Mouse (Mus musculus): ENCODE data around the gene Amph.

Gene Amph

DNA sequence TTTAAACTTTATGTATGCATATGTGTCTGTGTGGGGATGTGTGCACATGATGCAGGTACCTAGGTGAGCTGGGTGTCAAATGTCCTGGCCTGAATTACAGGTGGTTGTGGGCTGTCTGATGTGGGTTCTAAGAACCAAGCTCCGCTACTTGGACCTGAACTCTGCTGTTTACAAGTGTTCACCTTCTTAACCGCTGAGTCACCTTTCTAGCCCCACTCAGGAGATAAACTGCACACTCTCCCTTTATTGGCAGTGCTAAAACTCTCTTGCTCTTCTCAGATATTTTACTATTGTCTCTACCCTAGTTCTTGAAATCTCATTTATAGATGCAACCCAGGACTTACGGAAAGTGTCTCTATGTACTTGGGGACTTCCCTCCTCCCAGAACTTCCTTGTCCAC is 199.5 kb downstream of the Amph start:
- DNase-seq: no peak

DNA sequence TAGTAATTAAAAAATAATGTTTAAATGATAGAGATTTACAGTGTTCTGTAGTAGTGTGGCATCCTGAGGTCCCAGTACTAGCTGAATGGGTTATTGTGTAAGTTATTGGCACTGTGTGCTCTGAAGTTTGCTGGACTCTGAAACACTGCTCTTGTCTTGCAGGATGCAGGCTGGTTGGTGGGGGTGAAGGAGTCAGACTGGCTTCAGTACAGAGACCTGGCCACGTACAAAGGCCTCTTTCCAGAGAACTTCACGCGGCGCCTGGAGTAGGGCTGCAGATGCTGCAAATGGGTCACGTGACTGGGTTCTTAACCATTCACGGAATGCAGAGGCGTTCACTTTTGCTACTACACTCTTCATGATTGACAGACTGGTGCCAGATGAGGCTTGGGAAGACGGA is 201.6 kb downstream of the Amph start:
- DNase-seq: no peak

DNA sequence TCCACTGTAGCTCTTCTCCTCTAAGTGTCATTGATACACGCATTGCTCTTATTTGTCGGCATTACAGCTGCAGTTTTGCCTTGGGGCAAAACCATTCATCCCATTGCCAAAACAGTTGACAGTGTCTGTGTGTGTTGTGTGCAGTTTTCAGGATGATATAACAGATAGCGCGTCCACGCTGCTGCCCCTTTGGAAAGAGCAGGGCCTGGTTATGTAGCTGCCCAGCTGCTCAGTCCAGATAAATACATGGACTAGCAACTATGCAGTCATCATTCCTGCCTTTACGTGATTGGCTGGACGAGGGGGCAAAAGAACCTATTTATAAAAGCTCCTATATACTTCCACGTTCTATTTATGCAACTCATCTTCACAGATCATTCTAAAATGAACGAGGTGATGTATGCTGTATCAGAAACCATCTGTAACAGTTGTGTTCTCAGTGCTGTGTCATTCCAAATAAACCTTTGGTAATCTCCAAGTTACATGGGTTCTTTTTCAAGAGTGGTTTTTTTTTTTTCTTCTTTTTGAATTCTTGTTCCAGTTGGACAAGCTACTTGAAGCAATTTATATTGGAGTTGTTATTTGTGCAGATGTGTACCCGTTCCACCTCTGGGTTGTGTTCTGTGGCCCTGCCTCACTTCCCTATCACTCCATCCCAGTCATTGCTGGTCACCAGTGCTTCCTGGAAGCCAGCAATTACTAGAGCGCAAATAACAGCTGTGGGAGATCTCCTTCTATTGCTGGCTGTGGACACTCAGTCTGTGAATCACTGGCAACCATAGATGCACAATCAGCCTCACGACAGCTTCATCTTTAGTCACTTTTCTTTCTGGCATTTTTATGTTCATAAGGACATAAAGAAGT is 202.7 kb downstream of the Amph start:
- DNase-seq: no peak

DNA sequence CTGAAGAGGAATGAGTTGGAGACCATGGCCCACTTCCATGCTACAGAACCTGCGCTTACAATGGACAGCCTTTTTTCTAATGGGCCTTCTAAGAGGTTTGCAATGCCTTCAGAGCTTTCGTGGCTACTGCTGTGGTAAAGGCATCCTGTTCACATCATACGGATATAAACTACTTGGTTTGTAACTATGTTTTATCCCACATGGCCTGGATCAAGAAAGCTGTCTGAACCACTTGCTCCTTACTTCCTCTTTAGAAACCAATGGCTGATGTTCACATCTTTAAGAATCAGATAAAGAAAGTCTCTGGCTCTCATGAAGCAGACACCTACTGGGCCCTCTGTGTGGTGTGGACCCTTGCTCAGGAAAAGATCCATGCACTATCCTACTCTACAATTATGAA is 204.1 kb downstream of the Amph start:
- no peak for DNase-seq

DNA sequence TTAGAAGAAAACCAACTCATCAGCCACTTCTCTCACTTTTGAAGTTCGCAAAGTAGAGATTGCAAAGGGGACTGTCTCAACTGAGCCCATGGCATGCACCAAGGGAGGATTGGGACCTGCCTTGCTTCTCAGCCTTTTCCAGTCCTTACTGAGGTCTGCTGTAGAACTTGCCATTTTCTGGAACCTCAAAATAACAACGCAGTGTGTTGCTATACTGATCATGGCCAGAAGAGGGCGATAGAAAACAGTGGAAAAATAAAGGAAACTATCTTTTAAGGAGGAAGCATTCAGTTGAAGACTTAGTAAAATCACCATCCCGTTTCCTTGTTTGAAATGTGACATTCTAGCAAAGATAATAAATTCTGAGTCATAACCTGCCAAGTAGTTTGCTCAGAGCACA is 210.5 kb downstream of the Amph start:
- peak in 1 of 2 experiments; percentile 54 for DNase-seq

DNA sequence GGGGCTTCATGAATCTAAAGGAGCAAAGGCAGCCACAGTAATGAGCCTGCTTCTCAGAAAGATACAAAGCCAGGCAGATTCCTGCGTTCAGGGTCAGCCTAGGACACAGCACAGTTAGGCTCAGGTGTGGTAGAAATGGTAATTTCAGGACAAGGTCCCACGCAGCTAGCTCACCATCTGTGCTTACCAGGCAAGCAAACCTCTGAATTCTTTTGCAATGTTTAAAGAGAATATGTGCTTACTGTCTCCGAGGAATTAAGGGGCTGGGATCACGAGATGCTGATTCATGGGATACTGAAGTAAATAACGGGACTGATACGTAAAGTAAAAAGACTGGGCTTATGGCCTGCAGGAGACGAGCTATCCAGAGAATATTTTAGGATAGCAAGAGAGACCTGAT is 212.6 kb downstream of the Amph start:
- DNase-seq: no peak

DNA sequence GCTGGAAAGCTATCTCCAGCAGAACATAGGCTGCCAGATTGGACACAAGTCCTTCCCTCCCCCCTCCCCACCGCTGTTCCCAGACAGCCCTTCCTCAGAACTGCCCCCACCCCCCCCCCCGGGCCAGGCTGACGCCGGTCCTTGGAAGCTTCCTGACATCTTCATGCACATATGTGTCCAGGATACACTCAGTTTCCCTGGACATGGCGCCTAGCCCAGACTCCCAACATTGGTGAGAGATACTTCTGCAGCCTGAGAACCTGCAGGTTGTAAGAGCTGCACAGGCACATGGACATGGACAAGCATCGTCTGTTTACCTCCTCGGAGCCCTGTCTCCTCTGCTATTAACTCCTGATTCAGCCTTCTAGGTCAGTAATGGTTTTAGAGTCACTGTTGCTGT is 213.1 kb downstream of the Amph start:
- no peak for DNase-seq

DNA sequence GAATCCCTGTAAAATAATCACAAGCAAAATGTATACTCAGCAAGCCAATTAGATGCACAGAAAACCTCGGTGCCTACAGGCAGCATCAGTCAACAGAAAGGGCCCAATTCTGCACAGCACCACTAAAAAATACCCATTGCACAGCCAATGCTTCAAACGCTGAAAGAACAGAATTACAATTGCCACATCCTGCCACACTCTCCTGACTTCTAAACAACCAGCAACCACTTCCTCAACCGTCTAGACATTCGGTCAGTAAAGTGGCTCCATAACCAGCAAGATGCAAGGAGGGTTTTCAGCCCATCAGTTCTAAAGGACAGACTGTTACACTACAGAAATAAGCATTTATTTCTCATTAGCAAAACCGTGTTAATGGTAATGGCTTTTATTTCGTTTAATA is 214.1 kb downstream of the Amph start:
- DNase-seq: no peak

DNA sequence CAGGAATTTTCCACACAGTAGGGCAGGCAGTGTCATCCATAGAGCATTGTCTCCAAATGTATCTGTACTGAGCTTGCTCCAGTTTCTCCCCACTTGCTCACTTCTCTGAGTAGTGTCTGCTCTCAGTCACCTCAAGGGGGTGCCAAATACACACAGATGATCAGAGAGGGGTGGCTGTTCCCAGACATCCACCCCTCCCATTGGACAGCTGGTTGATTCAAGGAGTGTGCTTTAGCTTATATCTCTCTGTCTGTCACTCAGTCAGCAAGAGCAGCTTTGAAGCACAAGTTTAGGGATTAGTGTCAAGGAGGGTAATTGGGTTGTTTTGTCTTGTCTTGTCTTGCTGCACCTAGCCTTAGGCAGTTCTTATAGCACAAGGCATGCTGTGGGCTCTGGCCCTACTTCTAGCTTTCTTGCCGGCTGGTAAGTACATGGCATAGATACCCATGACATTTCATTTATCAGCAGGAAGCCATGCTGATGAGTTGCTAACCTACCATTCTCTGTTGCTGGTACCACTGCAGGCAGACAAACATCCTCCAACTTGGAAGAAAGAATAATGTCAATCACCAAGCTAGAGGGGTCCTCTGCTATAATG is 229.8 kb downstream of the Amph start:
- DNase-seq: peak; percentile 27 to 28

DNA sequence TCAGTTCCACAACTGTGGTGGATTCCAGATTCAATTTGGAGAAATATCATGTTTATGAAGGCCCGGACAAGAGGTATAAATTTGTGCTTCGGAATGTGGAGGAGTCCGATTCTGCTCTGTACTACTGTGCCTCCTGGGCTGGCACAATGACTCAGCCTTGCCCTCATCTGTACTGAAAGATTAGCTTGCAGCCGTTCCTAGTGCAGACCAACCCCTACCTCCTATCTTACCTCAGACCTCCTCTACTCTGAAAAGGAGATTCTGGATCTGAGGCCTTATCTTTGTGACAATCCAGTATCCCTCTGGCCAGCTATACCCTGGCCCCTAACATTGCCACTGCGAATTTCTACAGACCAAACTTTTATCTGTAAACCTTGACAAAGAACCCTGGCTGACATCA is 230.3 kb downstream of the Amph start:
- no peak for DNase-seq

DNA sequence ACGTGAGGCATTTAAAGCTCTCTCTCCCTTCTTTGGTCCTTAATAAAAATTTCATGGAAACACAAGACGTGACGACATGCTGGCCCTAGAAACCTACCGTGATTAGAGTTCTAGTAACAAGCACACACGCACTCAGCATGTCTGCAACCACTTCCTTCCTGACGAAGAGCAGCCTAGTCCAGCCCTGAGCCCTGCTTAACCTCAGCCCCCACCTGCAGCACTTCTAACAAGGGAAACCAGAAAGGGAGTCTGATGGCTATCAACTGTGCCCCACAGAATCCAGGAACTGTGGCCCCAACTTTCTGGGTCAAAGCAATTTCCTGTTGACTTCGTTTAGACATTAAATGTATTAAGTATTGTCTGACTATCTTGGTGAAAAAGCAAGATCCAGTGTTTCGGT is 234.3 kb downstream of the Amph start:
- no peak for DNase-seq

DNA sequence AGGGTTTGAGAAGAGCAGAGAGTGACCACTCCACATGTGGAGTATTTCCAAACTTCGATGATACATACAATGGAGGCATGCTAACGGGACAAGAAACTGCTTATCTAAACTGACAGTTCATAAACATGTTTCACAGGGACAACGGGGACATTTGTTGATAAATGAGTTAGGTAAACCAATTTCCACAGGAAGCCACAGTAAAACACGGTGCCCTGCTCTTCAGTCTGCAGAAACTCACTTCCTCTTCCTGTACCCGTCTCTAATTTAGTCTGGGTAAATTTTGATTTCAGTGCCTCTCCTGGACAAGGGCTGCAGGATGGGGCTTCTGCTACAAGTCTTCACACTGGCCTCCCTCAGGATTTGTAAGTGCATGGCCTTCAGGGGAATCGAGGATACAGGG is 242.0 kb downstream of the Amph start:
- no peak for DNase-seq

DNA sequence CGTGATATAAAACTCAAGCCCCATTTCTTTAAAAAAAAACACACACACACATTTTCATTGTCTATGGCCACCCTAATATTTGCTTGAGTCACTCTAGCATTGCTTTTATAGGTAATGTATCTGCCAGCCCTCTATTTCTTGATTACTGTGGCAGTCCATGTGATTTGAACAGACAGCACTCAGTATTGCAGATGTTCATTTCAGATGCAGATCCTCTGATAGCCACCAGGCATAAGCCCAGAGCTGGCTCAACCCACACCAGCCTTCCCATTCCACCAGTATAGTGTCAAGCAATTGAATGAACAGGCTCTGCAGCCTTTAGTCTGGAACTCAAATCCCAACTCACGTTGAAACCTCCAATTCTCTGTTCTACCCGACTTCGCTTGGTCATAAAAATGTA is 246.8 kb downstream of the Amph start:
- no peak for DNase-seq

DNA sequence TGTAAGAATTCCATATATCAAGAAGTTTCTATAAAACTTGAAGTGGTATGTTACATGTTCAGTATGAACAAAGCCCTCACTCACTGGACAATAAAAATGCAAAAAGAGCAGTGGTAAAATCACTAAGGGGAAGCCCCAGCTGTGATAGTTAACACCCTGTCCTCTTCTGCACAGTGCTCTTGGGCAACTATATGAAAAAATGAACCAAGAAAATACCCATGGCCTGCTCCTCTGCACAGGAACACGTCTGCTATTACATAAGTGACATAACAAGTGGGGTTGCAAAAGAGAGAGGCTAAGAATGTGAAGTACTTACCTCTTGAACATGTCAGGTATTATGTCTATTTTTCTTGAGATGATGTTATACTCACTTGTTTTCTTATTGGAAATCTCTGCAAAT is 247.5 kb downstream of the Amph start:
- no peak for DNase-seq

Measured in kidney, adult 8-10 months (tissue).